Mouse (Mus musculus): ENCODE measurements around the gene Dnttip1.
"Not testable (repeated sequence)": the region's sequence is repeated elsewhere in the genome, so short reads cannot be mapped to it uniquely, and the experiment has no call there.

Dnttip1 gene

GRCm38 (mm10) chr2:164745843-164746479, at the start of gene Dnttip1, which contains the start of gene Wfdc3:
Gene Dnttip1 (plus strand): TSS chr2:164745983.
Gene Wfdc3 (minus strand): TSS chr2:164745931.
- peak; percentile 98 for DNase-seq (ENCODE audit: low read depth)

GRCm38 (mm10) chr2:164698201-164698600, 47.6 kb upstream of the Dnttip1 start, which contains the start of gene Spint4:
Gene Spint4 (plus strand): TSS chr2:164698501.
- no peak for DNase-seq (ENCODE audit: low read depth)

- DNase-seq (ENCODE audit: low read depth): no peak
Observed at GRCm38 (mm10) chr2:164700959-164701358, 44.8 kb upstream of the Dnttip1 start.

- no peak for DNase-seq (ENCODE audit: low read depth)
Observed at GRCm38 (mm10) chr2:164701761-164702160, 44.0 kb upstream of the Dnttip1 start.

- DNase-seq (ENCODE audit: low read depth): no peak
Observed at GRCm38 (mm10) chr2:164704235-164704634, 41.5 kb upstream of the Dnttip1 start.

GRCm38 (mm10) chr2:164705328-164705727, 40.5 kb upstream of the Dnttip1 start:
- DNase-seq (ENCODE audit: low read depth): no peak

- DNase-seq (ENCODE audit: low read depth): no peak
Observed at GRCm38 (mm10) chr2:164705991-164706390, 39.8 kb upstream of the Dnttip1 start.

- no peak for DNase-seq (ENCODE audit: low read depth)
Observed at GRCm38 (mm10) chr2:164715005-164715404, 30.8 kb upstream of the Dnttip1 start, which contains the start of gene Spint5. Gene Spint5 (plus strand): TSS chr2:164715305.

GRCm38 (mm10) chr2:164716194-164716786, 29.5 kb upstream of the Dnttip1 start:
- not testable (repeated sequence) for DNase-seq (ENCODE audit: low read depth)

GRCm38 (mm10) chr2:164723276-164723675, 22.5 kb upstream of the Dnttip1 start:
- no peak for DNase-seq (ENCODE audit: low read depth)

- peak; percentile 68 for DNase-seq (ENCODE audit: low read depth)
Observed at GRCm38 (mm10) chr2:164725895-164726619, 19.7 kb upstream of the Dnttip1 start.

GRCm38 (mm10) chr2:164731719-164732118, 14.1 kb upstream of the Dnttip1 start:
- no peak for DNase-seq (ENCODE audit: low read depth)

- DNase-seq (ENCODE audit: low read depth): no peak
Observed at GRCm38 (mm10) chr2:164733259-164733658, 12.5 kb upstream of the Dnttip1 start.

- DNase-seq (ENCODE audit: low read depth): no peak
Observed at GRCm38 (mm10) chr2:164734839-164735238, 10.9 kb upstream of the Dnttip1 start.

- no peak for DNase-seq (ENCODE audit: low read depth)
Observed at GRCm38 (mm10) chr2:164735446-164735845, 10.3 kb upstream of the Dnttip1 start.

- DNase-seq (ENCODE audit: low read depth): no peak
Observed at GRCm38 (mm10) chr2:164737377-164738090, 8.2 kb upstream of the Dnttip1 start.

- DNase-seq (ENCODE audit: low read depth): no peak
Observed at GRCm38 (mm10) chr2:164739876-164740275, 5.9 kb upstream of the Dnttip1 start.

- no peak for DNase-seq (ENCODE audit: low read depth)
Observed at GRCm38 (mm10) chr2:164744987-164745386, 796 bp upstream of the Dnttip1 start.

GRCm38 (mm10) chr2:164746693-164747092, 910 bp downstream of the Dnttip1 start:
- DNase-seq (ENCODE audit: low read depth): peak; percentile 61

- DNase-seq (ENCODE audit: low read depth): no peak
Observed at GRCm38 (mm10) chr2:164748191-164748590, 2.4 kb downstream of the Dnttip1 start.

GRCm38 (mm10) chr2:164748991-164749390, 3.2 kb downstream of the Dnttip1 start:
- no peak for DNase-seq (ENCODE audit: low read depth)

- DNase-seq (ENCODE audit: low read depth): no peak
Observed at GRCm38 (mm10) chr2:164752454-164752853, 6.7 kb downstream of the Dnttip1 start.

Data from induced T-regulatory cell, adult 2 months (primary cell).